Mouse (Mus musculus) monocyte, adult 5-6 weeks (primary cell): ENCODE data around the gene G430095P16Rik. TPM values are rescaled to one million over a fixed set of nuclear protein-coding genes. Genes with fewer than 3 reads are reported as not detected.

ENCODE experiments used
- ATAC-seq: fragments of 153-309, 156-312 bp; replicated peaks from 2 replicates; pipeline ENCODE4 v1.8.0; 2017; ENCODE audit warnings: mild to moderate bottlenecking; ENCODE audit not compliant: low TSS enrichment, insufficient number of reproducible peaks, severe bottlenecking, poor library complexity, low FRiP score
- total RNA-seq: library from RNA; stranded (forward); fragments of 200-1000, 200-491, 200-594 nt; gene quantifications from 3 replicates; pipeline ENCODE4 v1.2.3, GENCODE M21; 2017

The G430095P16Rik gene
- total RNA-seq, 1 experiment from 2014 or later: 8.9 TPM

DNA sequence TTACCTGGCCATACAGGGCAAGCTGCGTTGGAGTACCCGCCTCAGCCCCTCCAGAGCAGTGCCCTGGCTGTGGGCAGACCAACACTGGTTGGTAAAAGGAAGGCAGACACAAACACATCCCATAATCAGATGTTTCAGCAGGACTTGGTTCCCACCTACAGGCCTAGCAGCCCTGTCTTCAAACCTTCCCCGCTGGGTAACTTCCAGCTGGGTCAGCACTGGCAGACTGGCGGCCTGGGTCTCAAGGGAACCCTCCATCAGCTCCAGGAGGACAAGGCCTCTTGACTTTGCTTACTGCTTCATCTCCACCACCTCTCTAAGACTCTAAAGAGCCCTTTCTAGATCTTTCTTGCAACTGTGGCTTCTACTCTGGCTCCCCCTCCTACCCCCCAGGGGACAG lies 13.7 kb downstream of the G430095P16Rik start:
- no peak for ATAC-seq

DNA sequence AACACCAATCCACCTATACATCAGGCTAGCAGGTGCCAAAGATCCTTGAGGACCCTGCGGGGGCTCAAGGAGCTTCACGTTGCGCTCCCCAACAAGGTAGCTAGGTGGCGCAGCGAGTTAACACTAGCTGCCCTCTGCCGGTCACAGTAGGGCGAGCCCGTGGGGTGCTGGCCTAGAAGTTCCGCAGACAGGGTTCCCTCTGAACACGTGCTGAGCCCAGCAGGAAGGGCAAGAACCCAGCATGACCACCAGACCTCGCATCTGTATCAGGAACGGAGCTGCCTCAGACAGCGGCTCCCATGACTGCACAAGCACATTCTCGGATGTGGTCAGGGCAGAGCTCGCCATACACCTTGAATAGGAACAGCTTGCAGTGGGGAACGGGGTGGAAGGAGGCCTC lies 14.8 kb downstream of the G430095P16Rik start:
- ATAC-seq: peak; percentile 95

DNA sequence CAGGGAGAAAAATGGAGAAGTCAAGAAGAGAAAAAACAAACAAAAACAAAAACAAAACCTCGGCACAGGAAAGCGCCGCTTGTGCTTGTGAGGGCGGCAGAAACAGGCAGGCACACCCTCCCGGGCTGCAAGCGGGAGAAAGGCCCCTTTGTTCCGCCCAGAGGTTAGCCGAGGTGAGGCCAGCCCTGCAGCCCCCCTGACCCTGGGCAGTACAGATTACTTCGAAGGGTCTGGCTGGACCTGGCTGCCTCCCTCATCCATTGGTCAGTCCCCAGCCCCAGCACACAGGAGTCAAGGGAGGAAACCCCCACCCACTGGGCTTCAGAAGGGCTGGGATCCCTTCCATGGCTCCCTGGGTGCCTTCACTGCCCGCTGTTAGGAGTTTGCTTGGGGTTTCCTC lies 15.5 kb downstream of the G430095P16Rik start:
- no peak for ATAC-seq

DNA sequence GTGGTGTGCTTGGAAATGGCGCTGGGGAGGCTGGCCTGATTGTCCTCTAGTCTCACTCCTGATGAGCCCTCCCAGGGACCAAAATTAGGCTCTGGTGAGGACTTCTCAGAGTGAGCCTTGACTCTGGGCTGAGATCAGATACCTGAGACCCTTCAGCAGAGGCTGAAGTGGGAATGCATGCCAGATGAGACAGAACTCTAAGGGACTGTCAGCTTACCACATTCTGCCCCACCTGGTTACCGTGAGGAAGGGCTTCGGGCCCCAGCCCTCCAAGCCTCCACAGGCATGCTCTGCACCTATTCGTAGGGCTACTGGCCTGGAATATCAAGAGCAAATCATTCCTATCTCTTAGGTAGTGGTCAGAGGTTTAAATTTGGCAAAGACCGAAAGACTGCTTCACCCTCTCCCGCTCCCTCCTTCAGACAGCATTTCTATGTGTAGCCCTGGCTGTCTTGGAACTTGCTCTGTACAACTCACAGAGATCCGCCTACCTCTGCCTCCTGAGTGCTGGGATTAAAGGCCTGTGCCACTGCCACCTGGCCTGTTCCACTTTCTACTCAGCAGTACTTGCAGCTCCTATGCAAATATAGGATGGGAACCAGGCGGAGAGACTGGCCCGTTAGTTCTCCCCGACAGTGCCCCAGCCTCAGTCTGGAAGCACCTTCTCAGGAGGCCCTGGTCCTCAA lies 16.1 kb downstream of the G430095P16Rik start:
- no peak for ATAC-seq

DNA sequence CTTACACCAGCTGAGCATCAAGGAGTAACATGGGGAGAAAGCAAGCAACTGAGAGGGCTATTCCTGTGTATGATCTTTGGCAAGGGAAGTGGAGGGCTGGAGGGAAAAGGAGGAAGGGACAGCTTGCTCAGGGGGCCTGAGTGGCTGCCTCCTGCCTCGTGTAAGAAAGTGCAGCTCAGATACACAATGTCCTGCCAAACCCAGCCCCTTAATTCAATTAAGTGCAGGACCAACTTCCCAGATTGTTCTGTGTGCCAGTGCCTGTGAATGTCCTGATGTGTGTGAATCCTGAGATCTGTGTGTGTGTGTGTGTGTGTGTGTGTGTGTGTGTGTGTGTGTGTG lies 16.6 kb downstream of the G430095P16Rik start:
- no peak for ATAC-seq

DNA sequence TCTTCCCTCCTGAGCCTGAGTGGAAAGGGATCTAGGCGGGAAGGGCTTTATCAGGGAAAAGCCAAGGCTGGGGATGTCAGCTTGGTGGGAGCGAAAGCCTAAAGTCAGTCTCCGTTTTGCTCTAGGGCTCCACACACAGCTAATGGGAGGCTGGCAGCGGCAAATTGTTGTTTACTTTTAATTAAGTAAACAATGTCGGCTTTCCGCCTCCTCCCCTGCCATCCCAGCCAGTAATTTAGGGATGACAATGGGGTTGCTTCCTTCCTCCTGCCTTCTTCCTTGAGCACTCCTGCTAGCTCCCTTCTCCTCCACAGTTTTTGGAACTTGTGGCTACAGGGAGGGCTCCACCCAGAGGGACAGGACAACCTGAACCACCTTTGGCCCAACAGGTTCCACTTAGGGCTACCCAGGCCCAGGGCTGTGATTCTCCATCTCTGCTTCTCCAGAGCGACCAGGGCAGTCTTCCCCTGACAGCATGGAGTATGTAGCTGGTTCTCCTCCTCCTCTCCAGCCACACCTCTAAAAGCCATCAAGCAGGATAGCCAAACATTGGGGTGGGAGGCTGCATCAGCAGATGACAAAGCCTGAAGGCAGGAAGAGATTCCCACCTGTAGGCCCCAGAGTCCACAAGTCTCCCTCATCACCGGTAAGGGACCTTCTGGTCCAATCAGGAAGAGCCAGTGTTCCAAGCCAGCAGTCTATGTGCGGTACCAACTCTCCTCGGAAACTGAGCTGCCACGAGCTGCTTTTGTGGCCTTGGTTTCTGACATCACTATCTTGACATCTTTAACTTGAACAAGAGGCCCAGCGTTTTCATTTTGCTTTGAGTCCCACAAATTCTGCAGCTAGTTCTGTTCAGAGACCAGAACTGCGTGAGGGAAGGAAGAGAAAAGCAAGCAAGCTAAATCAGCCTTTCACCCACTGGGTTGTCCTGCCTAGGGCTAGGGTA lies 18.4 kb downstream of the G430095P16Rik start:
- no peak for ATAC-seq

DNA sequence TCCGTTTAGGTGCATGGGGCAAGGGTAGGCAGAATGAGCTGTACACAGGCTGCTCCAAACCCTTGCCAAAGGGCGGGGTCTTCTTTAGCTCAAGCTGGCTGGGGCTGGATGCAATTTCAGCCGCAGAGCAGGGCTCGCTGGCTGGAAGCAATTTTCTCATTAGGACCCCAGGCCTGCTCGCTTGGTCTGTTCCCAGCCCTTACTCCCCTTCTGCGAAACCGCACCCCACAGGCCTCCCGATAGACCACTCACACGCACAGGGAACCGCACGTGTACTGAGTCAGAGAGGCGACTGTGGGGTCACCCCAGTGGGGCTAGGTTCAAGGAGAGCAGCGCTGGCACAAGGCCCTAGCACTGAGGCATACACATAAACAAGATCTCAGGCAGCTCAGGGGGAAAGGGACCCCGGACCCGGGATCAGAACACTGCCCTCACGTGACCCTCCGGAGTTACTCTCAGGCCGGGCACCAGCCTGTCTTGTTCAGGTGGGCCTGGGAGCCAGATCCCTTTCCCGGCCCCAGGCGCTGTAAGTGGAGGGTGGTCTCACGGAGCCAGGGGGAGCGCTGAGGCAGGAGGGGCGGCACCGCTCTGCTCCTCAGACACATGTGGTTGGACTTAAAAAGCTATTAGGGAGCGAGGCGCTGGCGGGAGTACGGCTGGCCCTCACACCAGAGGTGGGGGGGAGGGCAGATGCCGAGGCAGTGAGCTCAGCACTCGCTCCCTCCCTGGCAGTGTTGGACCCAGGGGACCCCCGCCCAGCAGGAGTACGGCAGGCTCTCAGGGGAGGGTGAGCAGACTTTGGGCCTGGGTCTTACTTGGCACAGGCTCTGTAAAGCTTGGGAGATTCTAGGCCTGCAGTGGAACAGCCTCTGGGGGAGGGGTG lies 19.6 kb downstream of the G430095P16Rik start:
- no peak for ATAC-seq

DNA sequence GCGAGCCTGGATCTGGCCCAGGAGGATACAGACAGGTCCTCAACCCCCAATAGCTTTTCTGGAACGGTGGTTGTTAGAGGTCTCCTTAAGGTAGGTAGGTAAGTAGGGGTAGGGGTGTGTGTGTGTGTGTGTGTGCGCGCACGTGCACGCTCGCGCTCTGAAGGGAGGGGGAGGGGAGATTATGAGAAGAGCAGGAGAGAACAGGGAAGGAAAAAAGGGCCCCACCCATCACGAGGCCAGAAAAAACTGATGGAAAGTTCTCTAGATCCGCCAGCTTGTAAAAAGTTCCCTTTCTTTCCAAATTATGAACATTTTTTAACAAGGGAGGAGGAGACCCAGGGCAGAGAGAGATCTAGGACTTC lies 20.2 kb downstream of the G430095P16Rik start:
- ATAC-seq: no peak

DNA sequence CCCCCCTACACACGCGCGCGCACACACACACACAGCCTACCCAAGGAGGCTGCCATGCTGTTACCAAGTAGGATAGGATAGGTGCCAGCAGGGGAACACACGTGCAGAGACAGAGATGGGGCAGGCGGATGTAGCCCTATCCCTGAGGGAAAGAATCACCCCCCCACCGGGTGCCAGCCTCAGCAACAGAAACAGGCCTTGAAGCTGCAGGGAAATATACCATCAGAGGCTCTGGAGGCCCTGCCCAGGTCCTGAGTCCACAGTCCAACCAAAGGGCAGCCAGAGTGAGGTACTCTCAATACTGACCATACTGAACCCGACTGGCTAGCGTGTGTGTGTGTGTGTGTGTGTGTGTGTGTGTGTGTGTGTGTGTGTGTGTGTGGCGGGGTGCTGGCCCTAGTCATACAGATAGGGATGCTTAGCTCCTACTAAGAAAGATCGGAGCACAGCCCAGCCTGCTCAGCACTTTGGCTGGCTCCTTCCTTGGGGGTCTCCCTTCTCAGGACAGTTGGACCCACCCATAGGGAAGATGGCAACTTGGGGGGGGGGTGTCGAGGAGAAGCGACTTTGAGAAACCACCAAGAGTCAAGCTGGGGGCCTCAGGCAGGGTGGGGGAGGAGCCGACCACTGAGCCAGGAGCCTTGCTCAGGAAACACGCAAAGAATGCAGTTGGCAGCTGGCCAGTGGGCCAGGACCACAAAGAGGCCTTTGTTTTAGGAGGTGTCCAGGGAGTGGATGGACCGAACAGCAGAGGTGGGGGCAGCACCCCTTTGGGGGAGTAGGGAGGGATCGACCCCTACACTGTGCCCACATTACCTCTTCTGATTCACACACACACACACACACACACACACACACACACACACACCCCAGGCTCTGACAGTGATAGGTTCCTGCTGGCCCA lies 21.0 kb downstream of the G430095P16Rik start:
- no peak; the same call in 1 of the 2 replicates for ATAC-seq

DNA sequence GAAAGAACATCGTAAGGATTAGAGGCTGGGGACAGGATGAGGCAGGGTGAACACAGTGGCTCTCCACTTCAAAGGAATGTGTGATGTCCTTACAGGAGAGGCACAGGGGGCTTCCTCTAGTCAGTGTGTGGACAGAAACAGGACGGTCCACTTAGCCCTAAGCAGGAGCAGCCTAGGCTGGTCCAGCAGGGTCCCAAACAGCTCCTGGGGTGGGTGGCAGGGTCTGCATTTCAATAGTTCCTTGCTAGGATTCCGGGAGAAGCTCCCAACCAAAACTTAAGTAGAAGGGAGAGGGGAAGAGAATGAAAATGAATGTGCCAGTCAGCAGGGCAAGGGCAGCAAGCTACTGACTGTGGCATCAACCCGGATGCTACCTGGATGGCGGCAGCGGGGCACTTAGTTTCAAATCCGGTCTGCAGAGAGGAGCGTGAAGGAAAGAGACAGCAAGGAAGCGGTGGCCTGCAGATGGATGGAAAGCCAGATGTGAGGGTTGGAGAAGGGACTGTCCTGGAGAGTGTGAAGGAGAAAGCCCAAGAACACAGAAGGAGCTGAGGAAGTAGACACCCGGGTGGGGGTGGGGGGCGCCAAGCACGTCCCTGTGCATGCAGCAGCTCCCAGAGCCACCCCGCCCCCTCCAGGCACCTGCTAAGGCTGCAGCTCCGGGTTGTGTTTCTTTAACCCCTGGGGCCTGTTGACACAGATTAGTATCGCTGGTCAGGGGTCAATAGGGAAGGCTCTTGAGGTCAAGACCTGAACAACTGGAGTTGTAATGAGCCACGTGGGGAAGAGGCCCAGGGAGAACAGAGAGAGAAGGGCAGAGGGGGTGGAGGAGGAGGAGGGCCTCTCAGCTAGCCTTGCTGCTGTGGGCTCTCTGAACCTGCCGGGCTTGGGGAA lies 22.5 kb downstream of the G430095P16Rik start:
- no peak; the same call in 1 of the 2 replicates for ATAC-seq

DNA sequence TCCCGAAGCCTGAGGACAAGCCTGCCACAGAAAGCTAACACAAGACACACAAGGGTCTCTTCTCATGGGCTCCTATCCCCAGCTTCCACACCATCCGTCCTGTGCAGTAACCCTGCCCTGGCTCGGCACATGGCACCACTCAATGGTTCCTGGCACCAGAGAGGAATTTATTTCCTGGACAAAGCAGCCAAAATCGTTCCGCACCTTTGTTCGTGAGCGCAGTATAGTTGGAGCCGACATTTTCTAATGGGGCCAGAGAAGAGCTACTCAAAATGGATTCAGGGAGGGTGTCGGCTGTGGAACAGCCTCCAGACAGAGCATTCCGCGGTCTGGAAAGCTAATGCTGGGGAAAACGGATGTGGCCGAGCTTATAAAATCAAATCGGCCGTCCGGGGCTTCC lies 26.7 kb downstream of the G430095P16Rik start:
- ATAC-seq: no peak

DNA sequence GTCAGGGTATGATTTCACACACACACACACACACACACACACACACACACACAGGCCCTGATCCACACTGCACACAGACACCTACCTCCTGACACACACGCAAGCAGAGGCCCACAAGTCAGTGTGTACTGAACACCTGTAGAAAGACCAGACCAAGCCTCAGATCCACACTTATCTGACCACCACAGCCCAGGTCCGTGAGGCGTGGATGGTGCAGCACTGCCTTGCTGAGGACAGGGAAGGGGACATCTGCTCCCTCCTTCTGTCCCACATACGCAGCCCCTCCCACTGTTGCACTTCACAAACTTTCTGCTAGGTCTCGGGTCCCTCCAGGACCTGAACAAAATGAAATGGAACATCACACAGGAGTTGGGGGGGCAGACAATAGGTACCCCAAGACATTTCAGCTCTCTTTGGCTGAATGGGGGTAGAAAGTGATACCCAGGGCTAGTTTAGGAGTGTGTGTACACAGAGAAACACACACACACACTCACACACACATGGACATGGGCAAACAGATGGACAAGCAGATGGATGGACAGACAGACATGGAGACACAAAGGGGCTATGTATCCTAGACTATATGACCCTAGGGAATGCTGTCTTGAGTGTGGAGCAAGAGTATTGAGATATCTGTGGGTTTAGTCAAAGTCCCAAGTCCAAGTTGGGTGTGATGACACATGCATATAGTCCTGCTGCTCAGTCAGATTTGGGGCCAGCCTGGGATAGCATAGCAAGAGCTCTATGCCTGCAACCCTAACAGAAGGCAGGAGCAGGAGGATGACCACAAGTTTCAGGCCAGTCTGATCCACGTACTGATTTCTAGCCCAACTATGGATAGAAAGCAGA lies 30.2 kb downstream of the G430095P16Rik start:
- ATAC-seq: no peak

DNA sequence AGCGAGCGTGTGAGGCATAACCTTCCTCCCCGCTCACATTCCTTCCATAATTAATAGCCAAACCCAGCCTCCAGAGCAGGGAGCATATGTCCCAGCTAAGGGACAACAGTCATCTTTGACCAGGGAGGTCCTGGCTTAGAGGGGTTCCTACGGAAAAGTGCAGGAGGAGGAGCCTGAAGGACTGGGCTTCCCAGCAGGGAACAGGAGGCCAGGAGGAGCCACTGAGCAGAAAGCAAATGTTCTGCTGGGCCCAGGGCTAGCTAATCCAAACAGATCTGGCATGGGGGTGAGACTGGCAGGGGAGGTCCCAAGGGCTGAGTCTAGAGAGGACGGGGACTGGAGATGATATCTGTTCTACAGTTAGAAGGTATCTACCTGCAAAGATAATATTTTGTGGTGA lies 34.7 kb downstream of the G430095P16Rik start:
- ATAC-seq: no peak

DNA sequence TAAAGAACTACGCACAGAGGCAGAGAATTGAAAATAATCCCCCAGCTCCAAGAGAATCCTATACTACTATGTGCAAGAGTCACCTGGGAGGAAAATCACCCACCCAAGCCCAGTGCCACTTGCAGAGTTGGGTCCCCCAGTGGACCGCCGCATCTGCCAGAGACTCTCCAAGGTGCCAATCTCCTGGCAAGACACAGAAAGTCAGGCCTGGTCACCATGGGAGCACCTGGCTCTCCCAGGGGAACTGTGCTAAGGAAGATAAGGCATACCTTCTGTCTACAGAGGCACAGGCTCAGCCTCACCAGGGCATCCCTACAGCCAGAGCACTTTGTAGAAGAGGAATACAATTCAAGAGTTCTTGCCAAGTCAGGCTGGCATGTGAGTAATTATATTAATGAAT lies 35.5 kb downstream of the G430095P16Rik start:
- no peak for ATAC-seq

DNA sequence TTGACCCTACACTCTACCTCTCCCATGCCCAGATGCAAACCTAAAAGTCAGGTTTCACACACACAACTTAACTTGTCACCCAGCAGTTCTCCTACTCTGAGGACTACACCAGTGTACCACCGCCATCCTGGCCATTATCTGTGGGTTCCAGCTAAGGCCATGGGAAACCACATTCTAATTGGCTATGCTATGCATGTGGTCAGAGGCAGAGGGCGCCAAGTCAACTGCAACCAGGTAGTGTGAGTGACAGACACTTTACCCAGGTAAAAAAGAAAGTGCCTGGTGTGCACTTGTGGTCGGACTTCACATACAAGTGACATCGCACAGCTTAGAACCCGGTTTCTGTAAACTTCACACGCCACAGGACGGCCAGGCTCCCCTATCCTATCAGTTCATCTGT lies 36.3 kb downstream of the G430095P16Rik start:
- ATAC-seq: no peak; the same call in 1 of the 2 replicates

DNA sequence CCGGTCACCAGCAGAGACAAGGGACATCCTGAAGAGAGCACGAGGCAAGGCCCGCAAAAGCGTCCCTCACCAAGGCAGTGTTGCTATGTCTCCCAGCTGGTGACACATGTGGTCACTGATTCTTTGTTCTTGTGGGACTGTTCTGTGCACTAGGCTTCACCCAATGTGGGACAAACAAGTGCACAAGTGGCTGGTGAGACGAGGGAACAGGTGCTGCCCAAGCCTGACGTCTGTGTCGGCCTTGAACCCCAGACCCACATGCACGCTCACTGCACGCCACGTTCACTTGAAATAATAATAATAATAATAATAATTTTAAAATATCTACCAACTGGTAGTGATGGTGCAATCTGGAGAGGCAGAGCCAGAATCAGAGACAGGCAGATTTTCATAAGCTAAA lies 36.9 kb downstream of the G430095P16Rik start:
- ATAC-seq: no peak
